Mouse (Mus musculus): ENCODE measurements at regions not wholly inside any gene's neighbourhood (a gene's known extent, or its start where the extent isn't known, plus 50 kb on each side); places are given as distances from the start of the nearest gene placed in this dataset.
A peak's percentile ranks its signal among the peaks of the same experiment; 100 is the strongest.

- no peaks in the 10 kb centered on the region for H3K36me3 ChIP-seq (ENCODE audit: control insufficient read depth, insufficient read depth, low read length, poor library complexity, severe bottlenecking)
- no peak for DNase-seq (ENCODE audit: low read depth, low spot score)
- no peaks in the 10 kb centered on the region for H3K27me3 ChIP-seq (ENCODE audit: control insufficient read depth, insufficient read depth, low read length, poor library complexity, severe bottlenecking)
Measured at GRCm38 (mm10) chrX:108608446-108608845, 56.2 kb downstream of the Gm379 start.

GRCm38 (mm10) chrX:108599906-108600468 lies 64.7 kb downstream of the Gm379 start:
- H3K36me3 ChIP-seq (ENCODE audit: control insufficient read depth, insufficient read depth, low read length, poor library complexity, severe bottlenecking), result no peaks in the 10 kb centered on the region
- DNase-seq (ENCODE audit: low read depth, low spot score), result no peak
- H3K27me3 ChIP-seq (ENCODE audit: control insufficient read depth, insufficient read depth, low read length, poor library complexity, severe bottlenecking), result no peaks in the 10 kb centered on the region

- Histone ChIP-seq H3K36me3 (ENCODE audit: control insufficient read depth, insufficient read depth, low read length, poor library complexity, severe bottlenecking) (no peaks in the 10 kb centered on the region), H3K27me3 (ENCODE audit: control insufficient read depth, insufficient read depth, low read length, poor library complexity, severe bottlenecking) (no peaks in the 10 kb centered on the region)
- no peak for DNase-seq (ENCODE audit: low read depth, low spot score)
Measured at GRCm38 (mm10) chrX:108561977-108562376, 102.7 kb downstream of the Gm379 start.

- DNase-seq (ENCODE audit: low read depth, low spot score), result no peak
- Histone ChIP-seq H3K27me3 (ENCODE audit: control insufficient read depth, insufficient read depth, low read length, poor library complexity, severe bottlenecking) (no peaks in the 10 kb centered on the region), H3K36me3 (ENCODE audit: control insufficient read depth, insufficient read depth, low read length, poor library complexity, severe bottlenecking) (no peaks in the 10 kb centered on the region)
Measured at GRCm38 (mm10) chrX:108543149-108543548, 121.5 kb downstream of the Gm379 start.

- no peaks in the 10 kb centered on the region for H3K36me3 ChIP-seq (ENCODE audit: control insufficient read depth, insufficient read depth, low read length, poor library complexity, severe bottlenecking)
- DNase-seq (ENCODE audit: low read depth, low spot score), result no peak
- H3K27me3 ChIP-seq (ENCODE audit: control insufficient read depth, insufficient read depth, low read length, poor library complexity, severe bottlenecking), result no peaks in the 10 kb centered on the region
Measured at GRCm38 (mm10) chrX:108541410-108541809, 123.3 kb downstream of the Gm379 start.

- H3K36me3 ChIP-seq (ENCODE audit: control insufficient read depth, insufficient read depth, low read length, poor library complexity, severe bottlenecking), result no peaks in the 10 kb centered on the region
- DNase-seq (ENCODE audit: low read depth, low spot score), result peak; percentile 54
- H3K27me3 ChIP-seq (ENCODE audit: control insufficient read depth, insufficient read depth, low read length, poor library complexity, severe bottlenecking), result no peaks in the 10 kb centered on the region
Measured at GRCm38 (mm10) chrX:108536995-108537394, 127.7 kb downstream of the Gm379 start.

Data from splenic B cell, adult 2 months (primary cell).